Mouse (Mus musculus): ENCODE results near the gene Nlgn1.

The Nlgn1 gene

DNA sequence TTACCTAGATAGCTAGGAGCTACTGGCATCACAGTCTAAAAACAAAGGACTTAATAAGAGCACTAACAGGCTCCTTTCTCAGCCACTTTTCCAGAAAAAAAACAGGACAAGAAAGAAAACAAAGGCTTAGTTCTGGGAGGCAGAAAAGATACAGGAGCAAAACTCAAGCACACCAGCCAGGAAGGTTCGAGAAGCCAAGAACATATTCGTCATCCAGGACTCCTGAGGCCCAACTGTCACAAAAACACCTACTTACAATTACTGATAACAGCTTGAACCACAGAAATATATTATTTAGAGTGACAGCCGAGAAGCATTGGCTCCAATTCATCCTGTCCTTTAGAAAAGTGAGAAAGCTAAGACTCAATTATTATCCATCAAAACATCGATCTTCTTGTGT lies 281.5 kb downstream of the Nlgn1 start:
- DNase-seq (ENCODE audit: low read depth) = no peak

GRCm38 (mm10) chr3:26042966-26043365 lies 289.3 kb downstream of the Nlgn1 start:
- no peak for DNase-seq (ENCODE audit: low read depth)

GRCm38 (mm10) chr3:26039696-26040095 lies 292.6 kb downstream of the Nlgn1 start:
- no peak for DNase-seq (ENCODE audit: low read depth)

GRCm38 (mm10) chr3:26026025-26026424 lies 306.2 kb downstream of the Nlgn1 start:
- no peak for DNase-seq (ENCODE audit: low read depth)

- no peak for DNase-seq (ENCODE audit: low read depth)
Observed at GRCm38 (mm10) chr3:26023217-26023616, 309.0 kb downstream of the Nlgn1 start.

GRCm38 (mm10) chr3:26021632-26022184 lies 310.6 kb downstream of the Nlgn1 start:
- no peak for DNase-seq (ENCODE audit: low read depth)

- DNase-seq (ENCODE audit: low read depth) = no peak
Observed at GRCm38 (mm10) chr3:26011310-26012078, 320.8 kb downstream of the Nlgn1 start.

DNA sequence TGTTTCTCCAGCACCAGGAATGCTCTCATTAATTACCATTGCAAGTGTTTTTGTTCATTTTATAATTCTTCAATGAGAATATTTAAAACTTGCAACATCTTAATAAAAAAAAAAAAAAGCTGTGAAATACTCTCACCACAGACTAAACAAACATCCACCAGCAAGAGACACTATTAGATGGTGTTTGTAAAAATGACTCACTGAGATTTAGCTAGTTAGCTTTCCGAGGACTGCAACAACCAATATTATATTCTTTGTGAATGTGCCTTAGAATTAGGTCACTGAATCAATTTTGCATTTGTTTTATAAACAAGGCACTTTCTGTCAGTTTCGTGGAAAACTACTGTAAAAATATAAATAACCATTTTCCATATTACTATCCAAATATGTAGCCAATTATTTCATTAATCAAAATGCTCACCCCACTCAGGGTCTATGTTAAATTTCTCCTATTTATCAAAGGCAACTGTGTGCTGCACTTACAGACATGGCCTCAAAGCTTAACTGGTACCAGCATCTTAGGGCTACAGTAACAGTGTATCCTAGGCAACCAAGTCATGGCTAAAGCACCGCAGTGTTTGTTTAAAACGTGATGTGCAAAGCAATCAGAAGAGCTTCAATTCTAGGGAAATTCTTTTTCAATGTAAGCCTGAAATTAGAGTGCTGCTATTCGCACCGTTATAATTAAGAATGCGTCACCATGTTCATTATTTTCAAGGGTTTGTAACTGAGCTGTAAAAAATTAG lies 329.2 kb downstream of the Nlgn1 start:
- DNase-seq (ENCODE audit: low read depth) = no peak

DNA sequence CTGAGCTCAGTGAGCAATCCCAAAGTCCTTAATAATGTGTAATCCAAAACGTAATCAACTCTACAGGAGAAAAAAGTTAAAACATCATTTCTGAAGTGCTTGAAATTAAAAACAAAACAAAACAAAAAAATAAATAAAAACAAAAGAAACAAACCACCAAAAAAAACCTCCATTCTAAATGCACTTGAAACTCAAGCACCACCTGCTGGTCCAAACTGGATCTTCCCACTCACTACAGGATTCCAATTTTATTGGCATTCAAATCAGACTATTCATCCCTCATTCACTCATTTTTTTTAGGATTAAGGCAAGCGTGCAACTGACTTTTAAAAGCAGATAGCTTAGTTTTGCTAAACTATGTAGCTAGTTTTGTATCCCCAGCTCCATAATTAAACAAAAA lies 329.9 kb downstream of the Nlgn1 start:
- no peak for DNase-seq (ENCODE audit: low read depth)

DNA sequence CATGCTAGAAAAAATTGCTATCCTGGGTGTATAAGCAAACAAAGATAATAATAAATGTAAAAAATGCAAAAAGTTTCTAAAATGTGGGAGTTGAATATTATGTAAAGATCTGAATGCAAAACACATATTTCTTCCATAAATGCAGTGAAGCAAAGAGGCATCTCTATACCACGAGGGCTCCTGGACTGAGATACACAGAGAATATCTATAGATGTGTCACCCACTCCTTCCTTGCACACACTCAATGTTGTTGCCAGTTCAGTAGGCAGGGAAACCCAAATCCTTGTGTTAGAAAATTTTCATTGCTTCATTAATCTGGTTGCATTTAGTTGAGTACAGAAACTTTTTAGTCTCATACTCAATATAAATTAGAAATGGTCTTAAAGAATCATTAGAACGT lies 364.7 kb downstream of the Nlgn1 start:
- DNase-seq (ENCODE audit: low read depth) = no peak

- DNase-seq (ENCODE audit: low read depth) = no peak
Observed at GRCm38 (mm10) chr3:25964237-25964636, 368.0 kb downstream of the Nlgn1 start.

DNA sequence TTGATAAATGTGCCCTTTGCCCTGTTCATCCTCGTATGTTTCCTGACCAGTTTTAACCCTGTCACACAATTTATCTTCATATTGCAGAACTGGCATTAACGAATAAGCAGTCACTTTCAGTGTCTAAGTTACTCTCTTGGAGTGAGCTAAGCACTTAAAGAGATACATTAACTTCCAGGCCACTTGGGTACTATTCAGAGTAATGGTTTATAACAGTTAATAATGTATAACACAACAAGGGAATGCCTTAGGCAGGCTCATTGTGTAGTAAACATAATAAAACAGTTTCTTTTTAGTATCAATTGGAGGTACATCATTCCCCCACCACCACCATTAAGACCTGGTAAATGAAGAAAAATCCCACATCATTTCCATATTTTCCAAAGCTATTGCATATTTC lies 368.7 kb downstream of the Nlgn1 start:
- no peak for DNase-seq (ENCODE audit: low read depth)

DNA sequence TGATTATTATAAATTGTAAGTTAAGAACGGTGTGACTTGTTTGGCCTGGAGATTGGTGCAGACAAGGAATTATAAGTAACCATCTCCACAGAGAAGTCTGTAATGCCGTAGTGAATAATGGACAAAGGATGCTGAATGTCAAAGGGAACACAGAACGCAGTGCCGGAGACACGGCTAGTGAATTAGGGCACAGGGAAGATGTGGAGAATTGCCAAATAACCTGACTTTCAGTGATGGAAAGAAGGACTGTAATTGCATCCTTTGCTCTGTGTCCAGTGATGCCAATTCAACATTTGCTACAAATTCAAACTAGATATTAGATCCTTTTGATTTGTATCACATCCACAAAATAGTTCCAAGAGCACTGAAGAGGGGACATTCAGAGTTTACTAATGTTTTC lies 415.7 kb downstream of the Nlgn1 start:
- DNase-seq (ENCODE audit: low read depth) = no peak

GRCm38 (mm10) chr3:25914365-25915065 lies 417.7 kb downstream of the Nlgn1 start:
- no peak for DNase-seq (ENCODE audit: low read depth)

GRCm38 (mm10) chr3:25903140-25903809 lies 429.0 kb downstream of the Nlgn1 start:
- no peak for DNase-seq (ENCODE audit: low read depth)

DNA sequence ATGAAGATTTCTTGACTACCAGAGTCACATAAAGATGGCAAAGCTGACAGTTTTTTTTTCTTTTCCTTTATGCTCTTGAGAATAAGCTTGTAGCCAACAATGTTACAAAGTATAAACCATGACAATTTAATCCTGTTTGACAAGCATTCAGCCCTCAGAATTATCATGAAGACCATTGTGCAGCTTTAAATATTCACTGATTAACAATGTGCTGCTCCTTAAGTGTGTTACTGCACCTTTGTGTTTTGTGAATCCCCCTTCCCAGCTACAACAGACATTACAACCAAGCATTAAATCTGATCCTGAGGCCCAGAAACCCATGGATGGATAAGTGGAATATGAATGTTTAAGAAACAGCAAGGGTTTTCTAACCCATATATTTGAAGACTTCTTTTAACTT lies 434.8 kb downstream of the Nlgn1 start:
- no peak for DNase-seq (ENCODE audit: low read depth)

- DNase-seq (ENCODE audit: low read depth) = no peak
Observed at GRCm38 (mm10) chr3:25884797-25885196, 447.5 kb downstream of the Nlgn1 start.

- DNase-seq (ENCODE audit: low read depth) = no peak
Observed at GRCm38 (mm10) chr3:25869161-25869560, 463.1 kb downstream of the Nlgn1 start.

GRCm38 (mm10) chr3:25858384-25858783 lies 473.9 kb downstream of the Nlgn1 start:
- DNase-seq (ENCODE audit: low read depth) = no peak

GRCm38 (mm10) chr3:25844686-25845462 lies 487.4 kb downstream of the Nlgn1 start:
- DNase-seq (ENCODE audit: low read depth) = no peak

DNA sequence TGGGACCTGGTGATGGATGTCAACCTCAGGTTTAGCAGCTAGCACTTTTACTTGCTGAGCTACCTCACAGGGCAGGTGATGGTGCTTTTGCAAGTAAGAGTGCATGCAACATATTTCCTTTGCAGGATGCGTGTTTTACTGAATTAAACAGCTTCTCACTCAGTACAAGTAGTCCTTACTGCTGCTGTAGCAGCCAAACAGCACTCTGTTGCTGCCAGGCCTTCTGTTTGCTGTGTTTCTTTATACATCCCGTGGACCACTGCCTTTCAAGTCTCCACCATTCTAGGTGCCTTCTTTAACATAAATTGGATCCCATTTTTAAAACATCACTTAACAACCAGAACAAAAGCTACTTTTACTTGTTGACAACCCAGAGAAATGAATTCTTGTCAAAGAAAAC lies 502.0 kb downstream of the Nlgn1 start:
- no peak for DNase-seq (ENCODE audit: low read depth)

Data from c-Kit-positive CD71-positive TER-119-negative erythroid progenitor cells, embryonic 14.5 days (primary cell).